Mouse (Mus musculus) erythroblast, embryonic 14.5 days (primary cell): ENCODE measurements around the gene Tsc22d4.

Source experiments
- GATA1 ChIP-seq: IDR thresholded peaks from 2 replicates; pipeline ENCODE4 v1.6.1; 2012; ENCODE audit warnings: low read length, inconsistent platforms, mixed read lengths
- TAL1 ChIP-seq: IDR thresholded peaks from 3 replicates; pipeline ENCODE4 v1.6.1; 2012; ENCODE audit warnings: low read length, inconsistent platforms, mixed read lengths

DNA sequence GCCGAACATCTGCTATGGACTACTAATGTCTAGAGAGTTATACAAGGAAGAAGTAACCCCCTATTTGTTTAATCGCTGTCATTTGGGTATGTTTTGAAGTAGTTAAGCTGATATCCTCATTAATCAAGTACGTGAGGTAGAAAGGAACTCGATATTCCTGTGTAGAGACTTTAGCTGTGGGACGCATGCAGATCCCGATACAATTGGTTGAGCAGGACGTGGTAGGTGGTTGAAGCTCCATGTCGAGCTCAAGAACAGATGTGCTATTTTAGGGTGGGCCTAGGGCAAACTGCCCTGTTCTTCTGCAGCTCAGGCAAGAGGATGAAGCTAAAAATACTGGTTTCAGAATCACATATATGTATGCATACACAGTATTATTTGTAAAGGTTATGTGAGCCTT, 29.8 kb upstream of the Tsc22d4 start:
- TF ChIP-seq TAL1, result no peak
- no peak for TF ChIP-seq GATA1
